Mouse (Mus musculus) liver, postnatal 0 days (tissue): Measurements from ENCODE around the gene Sel1l3.

ENCODE experiments used
- CTCF ChIP-seq: sonication (generic); IDR thresholded peaks from 2 replicates; pipeline ENCODE4 v1.5.1; 2016; ENCODE audit warnings: antibody characterized with exemption, low read depth
- EP300 ChIP-seq: IDR thresholded peaks from 2 replicates; pipeline ENCODE4 v1.6.1; 2016; ENCODE audit warnings: antibody characterized with exemption, low read depth, mild to moderate bottlenecking

DNA sequence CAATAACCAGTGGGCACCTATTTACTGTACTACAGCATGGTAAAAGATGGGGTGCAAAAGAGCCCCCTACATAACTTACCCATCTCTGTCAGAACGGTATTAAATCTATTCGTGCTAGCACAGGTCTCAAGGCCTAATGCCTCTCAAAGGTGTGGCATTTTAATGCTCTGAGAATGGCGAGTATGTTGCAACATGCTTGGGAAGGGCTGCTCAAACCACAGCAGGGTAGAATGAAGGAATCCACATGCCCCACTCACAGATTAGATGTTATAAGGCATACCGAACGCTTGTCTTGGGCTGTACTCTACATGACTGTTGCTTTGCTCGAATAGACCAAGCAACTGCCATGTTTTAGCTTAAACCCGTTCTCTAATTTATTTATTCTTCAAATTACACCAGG is 25.5 kb upstream of the Sel1l3 start:
- TF ChIP-seq CTCF: no peak
- no peak for TF ChIP-seq EP300
